Mouse (Mus musculus) embryo, embryonic 10.5 days (tissue): ENCODE results near the gene Ptpn22.
A peak's percentile ranks its signal among the peaks of the same experiment; 100 is the strongest.
"Not testable (repeated sequence)": the region's sequence is repeated elsewhere in the genome, so short reads cannot be mapped to it uniquely, and the experiment has no call there.

Source experiments
- DNase-seq: peaks from one replicate; pipeline ENCODE4 v3.0.0-alpha.2; 2015; ENCODE audit warnings: low spot score

The Ptpn22 gene

GRCm38 (mm10) chr3:103858881-103859801 is at the start of gene Ptpn22:
Ptpn22 (plus strand) TSS chr3:103859795.
- no peak for DNase-seq

GRCm38 (mm10) chr3:103809799-103810150 is 49.8 kb upstream of the Ptpn22 start:
- no peak for DNase-seq

GRCm38 (mm10) chr3:103810967-103811366 is 48.6 kb upstream of the Ptpn22 start:
- DNase-seq: no peak

- no peak for DNase-seq
Measured at GRCm38 (mm10) chr3:103827548-103827947, 32.0 kb upstream of the Ptpn22 start.

GRCm38 (mm10) chr3:103829036-103829435 is 30.6 kb upstream of the Ptpn22 start:
- no peak for DNase-seq

- not testable (repeated sequence) for DNase-seq
Measured at GRCm38 (mm10) chr3:103830681-103831080, 28.9 kb upstream of the Ptpn22 start.

- DNase-seq: no peak
Measured at GRCm38 (mm10) chr3:103831146-103831545, 28.4 kb upstream of the Ptpn22 start.

- no peak for DNase-seq
Measured at GRCm38 (mm10) chr3:103832426-103832825, 27.2 kb upstream of the Ptpn22 start, which contains the start of gene Bcl2l15. Bcl2l15 (plus strand) TSS chr3:103832601.

GRCm38 (mm10) chr3:103834001-103834400 is 25.6 kb upstream of the Ptpn22 start:
- no peak for DNase-seq

GRCm38 (mm10) chr3:103835272-103835950 is 24.2 kb upstream of the Ptpn22 start:
- no peak for DNase-seq

GRCm38 (mm10) chr3:103835951-103836310 is 23.7 kb upstream of the Ptpn22 start:
- no peak for DNase-seq

GRCm38 (mm10) chr3:103836453-103836852 is 23.1 kb upstream of the Ptpn22 start:
- DNase-seq: no peak

- no peak for DNase-seq
Measured at GRCm38 (mm10) chr3:103839711-103840110, 19.9 kb upstream of the Ptpn22 start.

GRCm38 (mm10) chr3:103840195-103840594 is 19.4 kb upstream of the Ptpn22 start:
- DNase-seq: not testable (repeated sequence)

GRCm38 (mm10) chr3:103840946-103841345 is 18.6 kb upstream of the Ptpn22 start:
- DNase-seq: not testable (repeated sequence)

- DNase-seq: no peak
Measured at GRCm38 (mm10) chr3:103850644-103851363, 8.8 kb upstream of the Ptpn22 start.

GRCm38 (mm10) chr3:103851481-103851880 is 8.1 kb upstream of the Ptpn22 start:
- no peak for DNase-seq

GRCm38 (mm10) chr3:103851882-103852281 is 7.7 kb upstream of the Ptpn22 start:
- DNase-seq: no peak

- DNase-seq: peak; percentile 46
Measured at GRCm38 (mm10) chr3:103852565-103853299, 6.9 kb upstream of the Ptpn22 start.

- DNase-seq: no peak
Measured at GRCm38 (mm10) chr3:103853804-103854203, 5.8 kb upstream of the Ptpn22 start.

- DNase-seq: no peak
Measured at GRCm38 (mm10) chr3:103857036-103857805, 2.4 kb upstream of the Ptpn22 start.
